Mouse (Mus musculus) neural tube, embryonic 12.5 days (tissue): ENCODE measurements around the gene Akap9. TPM values are rescaled to one million over a fixed set of nuclear protein-coding genes. Genes with fewer than 3 reads are reported as not detected.
"Not testable (repeated sequence)": the region's sequence is repeated elsewhere in the genome, so short reads cannot be mapped to it uniquely, and the experiment has no call there.

Experiments used
- ATAC-seq: fragments of 200-750 bp; cut with Nextera tagmentation; 2 replicates; pipeline ENCODE4 v1.8.0; 2017; ENCODE audit warnings: low read depth, mild to moderate bottlenecking, moderate TSS enrichment, moderate library complexity; ENCODE audit not compliant: low FRiP score
- H3K27ac ChIP-seq: fragments of 300-500 bp; sonication (generic); 2 replicates; pipeline ENCODE4 v1.5.1; 2016
- H3K27me3 ChIP-seq: fragments of 300-500 bp; sonication (generic); replicated peaks from 2 replicates; pipeline ENCODE4 v1.6.1; 2016; ENCODE audit warnings: mild to moderate bottlenecking
- H3K36me3 ChIP-seq: fragments of 300-500 bp; sonication (generic); 2 replicates; pipeline ENCODE4 v1.6.1; 2016; ENCODE audit warnings: mild to moderate bottlenecking
- H3K4me1 ChIP-seq: fragments of 300-500 bp; sonication (generic); 2 replicates; pipeline ENCODE4 v1.6.1; 2016
- H3K4me2 ChIP-seq: fragments of 300-500 bp; sonication (generic); replicated peaks from 2 replicates; pipeline ENCODE4 v1.6.1; 2016; ENCODE audit warnings: mild to moderate bottlenecking
- H3K4me3 ChIP-seq: fragments of 300-500 bp; sonication (generic); 2 replicates; pipeline ENCODE4 v1.5.1; 2016
- H3K9ac ChIP-seq: fragments of 300-500 bp; sonication (generic); 2 replicates; pipeline ENCODE4 v1.6.1; 2016; ENCODE audit warnings: mild to moderate bottlenecking
- H3K9me3 ChIP-seq: fragments of 300-500 bp; sonication (generic); 2 replicates; pipeline ENCODE4 v1.6.1; 2016; ENCODE audit warnings: mild to moderate bottlenecking
- WGBS: fragments of 180-500 bp; shearing (Covaris S2); methylation state at CpG from one replicate; pipeline ENCODE4 v1.1.7; 2016; 5-methylcytosine and 5-hydroxymethylcytosine counted together
- polyA plus RNA-seq: library from polyadenylated mRNA; unstranded; fragments of >200 nt; fragmentation: Nextera tagmentation; extraction: Ambion mirVana; gene quantifications from 2 replicates; pipeline ENCODE4 v1.2.1, GENCODE M21; 2016

The Akap9 gene
- polyA plus RNA-seq, 1 experiment from 2014 or later, result 280 TPM

DNA sequence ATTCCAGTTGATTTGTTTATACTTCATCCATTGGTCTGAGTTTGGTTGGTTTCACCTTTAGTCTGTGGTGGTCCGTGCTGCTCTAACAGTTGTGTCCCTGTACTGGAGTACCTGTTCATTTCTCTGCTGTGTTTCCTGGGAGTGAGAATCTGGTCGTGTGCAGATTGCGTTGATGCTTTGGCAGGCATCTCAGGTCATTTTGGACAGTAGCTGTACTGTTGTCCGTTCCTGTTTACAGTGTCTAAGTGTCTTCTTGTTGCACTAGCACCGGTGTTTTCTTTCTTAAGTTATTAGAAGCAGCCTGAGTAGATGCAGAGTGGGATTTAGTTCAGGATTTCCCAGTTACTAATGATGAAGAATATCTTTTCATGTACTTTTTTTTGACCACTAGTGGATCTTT is 7.4 kb downstream of the Akap9 start:
- WGBS, result 93% methylated on average over 5 of the region's 5 CpGs
- Histone ChIP-seq H3K4me1 (peaks cover 12% of the 10 kb centered on the region), H3K36me3 (peaks cover 17% of the 10 kb centered on the region), H3K27ac (no peak overlapping the region), H3K9me3 (0 out of 2 replicates have a peak, but pooled peaks cover 6% of the 10 kb centered on the region), H3K4me2 (no peak overlapping the region), H3K4me3 (no peak overlapping the region), H3K9ac (no peak overlapping the region), H3K27me3 (no peaks in the 10 kb centered on the region)
- no peak for ATAC-seq

DNA sequence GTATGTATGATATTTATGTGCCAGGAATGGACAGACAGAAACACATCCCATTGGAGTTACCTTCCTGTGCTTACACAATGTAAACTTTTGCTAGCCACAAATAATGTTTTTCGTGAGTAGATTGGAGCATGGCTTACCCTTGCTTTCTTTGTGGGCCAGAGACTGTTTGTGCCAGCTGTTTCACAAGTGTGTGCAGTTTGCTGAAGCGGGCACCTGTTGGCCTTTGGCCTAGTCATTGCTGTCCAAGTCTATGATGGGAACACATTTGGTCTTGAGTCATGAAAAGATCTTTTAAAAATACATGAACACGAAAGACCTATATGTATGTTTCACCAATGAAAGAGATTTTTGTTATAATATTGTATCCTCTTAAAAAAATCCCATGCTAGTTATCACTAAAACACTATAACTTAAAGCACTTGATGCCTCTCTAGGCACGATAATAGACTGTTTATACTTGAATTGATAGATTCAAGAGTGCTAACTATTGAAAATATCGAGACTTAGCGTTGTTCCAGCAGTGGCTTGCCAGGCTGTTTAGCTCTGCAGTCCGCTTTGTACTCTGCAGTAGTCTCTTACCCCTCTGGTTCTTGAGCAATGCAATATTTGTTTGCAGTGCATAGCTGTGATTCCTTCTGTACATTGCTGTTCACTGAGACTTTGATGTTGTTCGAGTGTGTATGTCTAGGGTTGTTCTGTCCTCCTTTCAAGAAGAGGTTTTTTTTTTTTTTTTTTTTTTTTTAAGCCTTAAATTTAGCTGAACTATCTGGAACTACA is 8.1 kb downstream of the Akap9 start:
- peaks cover 6% of the 10 kb centered on the region for H3K4me1 ChIP-seq
- no peak overlapping the region for H3K9ac ChIP-seq
- H3K27ac ChIP-seq, result no peak overlapping the region
- 94% methylated on average over 8 of the region's 8 CpGs for WGBS
- H3K36me3 ChIP-seq, result peaks cover 19% of the 10 kb centered on the region
- H3K4me3 ChIP-seq, result no peak overlapping the region
- no peaks in the 10 kb centered on the region for H3K27me3 ChIP-seq
- 0 out of 2 replicates have a peak, but pooled peaks cover 6% of the 10 kb centered on the region for H3K9me3 ChIP-seq
- H3K4me2 ChIP-seq, result no peak overlapping the region
- no peak for ATAC-seq

DNA sequence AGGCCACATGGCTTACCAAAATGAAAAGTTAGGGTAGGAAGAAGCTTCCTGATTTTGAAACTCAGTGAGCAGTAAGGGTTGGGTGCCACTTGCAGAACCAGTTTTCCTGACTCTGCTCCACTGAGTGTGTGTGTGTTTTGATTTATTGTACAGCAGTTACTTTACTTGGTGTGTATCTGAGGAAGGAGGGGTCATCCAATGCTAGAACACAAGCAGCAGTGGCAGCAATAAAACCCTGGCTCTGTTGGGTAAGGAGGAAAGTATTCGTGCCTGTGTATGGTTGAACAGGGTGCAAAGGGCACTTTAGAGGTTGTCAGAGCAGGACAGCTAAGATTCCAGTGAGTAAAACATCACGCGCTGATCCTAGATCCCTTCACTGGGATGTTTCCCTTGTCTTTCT is 11.1 kb downstream of the Akap9 start:
- Histone ChIP-seq H3K9ac (no peak overlapping the region), H3K4me1 (no peaks in the 10 kb centered on the region), H3K4me3 (no peak overlapping the region), H3K9me3 (0 out of 2 replicates have a peak, but pooled peaks cover 6% of the 10 kb centered on the region), H3K4me2 (no peak overlapping the region), H3K27me3 (no peaks in the 10 kb centered on the region), H3K27ac (no peak overlapping the region), H3K36me3 (peaks cover 24% of the 10 kb centered on the region)
- WGBS, result 89% methylated on average over 3 of the region's 3 CpGs
- ATAC-seq, result no peak

DNA sequence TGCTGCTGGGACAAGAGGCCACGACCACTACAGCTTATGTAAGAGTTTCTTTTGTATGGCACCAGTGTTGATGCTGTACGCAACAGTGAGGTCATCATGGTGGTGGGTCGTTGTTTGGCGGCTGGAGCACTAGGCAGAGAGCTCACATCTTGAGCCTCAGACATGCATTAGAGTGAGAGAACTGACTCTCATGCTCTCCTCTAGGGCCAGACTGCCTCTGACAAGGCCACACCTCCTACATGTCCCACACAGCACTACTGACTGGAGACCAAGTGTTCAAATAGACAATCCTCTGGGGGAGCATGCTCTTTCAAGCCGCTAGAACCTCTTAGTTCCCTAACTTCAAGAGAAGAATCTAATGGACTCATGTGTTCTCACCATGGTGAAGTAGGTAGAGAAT is 11.5 kb downstream of the Akap9 start:
- peaks cover 24% of the 10 kb centered on the region; the same call in 1 of the 2 replicates for H3K36me3 ChIP-seq
- H3K4me2 ChIP-seq, result no peak overlapping the region
- H3K9ac ChIP-seq, result no peak overlapping the region
- no peak overlapping the region for H3K27ac ChIP-seq
- H3K4me3 ChIP-seq, result no peak overlapping the region
- ATAC-seq, result no peak
- H3K27me3 ChIP-seq, result no peaks in the 10 kb centered on the region
- 96% methylated on average over 5 of the region's 5 CpGs for WGBS
- no peaks in the 10 kb centered on the region for H3K4me1 ChIP-seq
- 0 out of 2 replicates have a peak, but pooled peaks cover 6% of the 10 kb centered on the region for H3K9me3 ChIP-seq

DNA sequence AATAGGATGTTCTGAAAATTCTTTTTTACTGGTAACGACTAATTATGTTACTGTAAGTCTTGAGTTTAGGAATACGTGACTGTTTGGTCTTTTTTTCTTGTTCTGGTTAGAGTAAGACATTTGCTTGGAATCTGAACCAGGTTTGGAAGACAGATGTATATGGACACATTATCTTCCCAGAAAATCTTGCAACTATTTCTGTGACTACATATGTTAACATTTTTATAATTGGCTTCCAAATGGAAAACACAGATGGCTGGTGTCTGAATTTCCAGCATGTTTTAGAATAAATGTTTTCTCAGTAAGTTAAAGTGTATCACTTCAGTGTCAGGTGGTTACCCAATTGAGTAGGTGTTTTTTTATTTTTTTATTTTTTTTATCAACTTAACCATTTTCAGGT is 13.4 kb downstream of the Akap9 start:
- H3K4me3 ChIP-seq, result no peak overlapping the region
- peaks cover 24% of the 10 kb centered on the region; the same call in 1 of the 2 replicates for H3K36me3 ChIP-seq
- H3K9ac ChIP-seq, result no peak overlapping the region
- no peaks in the 10 kb centered on the region for H3K4me1 ChIP-seq
- 0 out of 2 replicates have a peak, but pooled peaks cover 6% of the 10 kb centered on the region for H3K9me3 ChIP-seq
- no peak overlapping the region for H3K4me2 ChIP-seq
- no peak overlapping the region for H3K27ac ChIP-seq
- H3K27me3 ChIP-seq, result no peaks in the 10 kb centered on the region
- ATAC-seq, result no peak
- WGBS, result 97% methylated on average over 2 of the region's 2 CpGs

DNA sequence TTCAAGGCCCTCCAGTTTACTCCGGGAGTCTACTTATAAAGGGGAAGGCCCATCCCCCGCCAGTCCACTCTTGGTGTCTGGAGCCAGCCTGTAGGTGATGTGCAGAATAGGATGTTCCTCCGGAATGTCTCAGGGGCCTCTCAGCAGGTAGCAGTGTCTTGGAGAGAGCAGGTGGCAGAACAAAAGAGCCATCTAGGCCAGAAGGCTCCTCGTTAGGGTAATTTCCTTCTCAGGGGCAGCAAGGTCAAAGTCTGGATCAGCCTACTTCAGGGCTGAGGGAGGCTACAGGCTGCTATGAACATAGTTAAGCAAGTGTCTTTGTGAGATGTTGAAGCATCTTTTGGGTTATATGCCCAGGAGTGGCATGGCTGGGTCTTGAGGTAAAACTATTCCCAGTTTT is 15.3 kb downstream of the Akap9 start:
- H3K9me3 ChIP-seq, H3K27me3 ChIP-seq, H3K4me2 ChIP-seq, H3K27ac ChIP-seq, H3K4me3 ChIP-seq, H3K9ac ChIP-seq, H3K4me1 ChIP-seq, ATAC-seq: not testable (repeated sequence)
- WGBS, result 43% methylated on average over 4 of the region's 4 CpGs
- peaks cover 24% of the 10 kb centered on the region; the same call in 1 of the 2 replicates for H3K36me3 ChIP-seq

DNA sequence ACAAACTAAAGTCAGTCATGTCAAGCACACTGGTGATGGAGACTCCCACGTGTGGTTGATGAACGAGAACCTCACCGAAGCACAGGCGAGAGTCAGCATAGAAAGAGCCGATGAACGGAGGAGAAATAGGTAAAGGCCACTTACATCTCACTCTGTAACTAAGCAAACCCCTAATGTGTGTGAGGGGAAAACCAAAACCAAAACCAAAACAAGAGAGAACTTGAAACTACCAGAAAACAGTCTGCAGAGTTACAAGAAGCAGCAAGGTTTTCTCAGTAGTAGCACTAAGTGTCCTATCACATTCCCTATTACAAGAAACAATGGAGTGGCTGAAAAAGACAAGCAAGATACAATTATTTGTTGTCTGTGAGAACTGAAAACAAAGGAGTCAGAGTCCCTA is 24.6 kb downstream of the Akap9 start:
- no peaks in the 10 kb centered on the region for H3K27me3 ChIP-seq
- H3K9me3 ChIP-seq, result no peaks in the 10 kb centered on the region
- no peak for ATAC-seq
- H3K9ac ChIP-seq, result no peak overlapping the region
- peaks cover 75% of the 10 kb centered on the region for H3K36me3 ChIP-seq
- H3K4me2 ChIP-seq, result no peak overlapping the region
- H3K27ac ChIP-seq, result no peak overlapping the region
- 96% methylated on average over 6 of the region's 6 CpGs for WGBS
- H3K4me1 ChIP-seq, result no peaks in the 10 kb centered on the region
- no peak overlapping the region for H3K4me3 ChIP-seq

DNA sequence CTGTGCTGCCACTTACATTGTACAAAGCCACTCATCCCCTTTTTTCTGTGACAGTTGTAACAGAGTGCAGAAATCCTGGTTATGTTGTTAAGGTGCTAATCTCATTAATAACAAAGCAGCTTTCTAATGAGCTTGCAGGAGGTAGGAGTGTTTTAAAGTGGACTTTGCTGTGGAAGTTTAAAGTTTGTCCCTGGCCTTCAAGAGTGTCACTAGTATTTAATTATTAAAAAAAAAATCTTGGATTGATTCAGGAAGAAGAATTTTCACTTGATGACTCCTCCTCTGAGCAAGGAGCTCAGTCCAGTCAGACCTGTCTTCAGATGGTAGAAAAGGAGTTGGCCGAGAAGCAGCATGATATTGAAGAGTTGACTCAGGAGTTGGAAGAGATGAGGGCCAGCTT is 26.7 kb downstream of the Akap9 start:
- Histone ChIP-seq H3K4me1 (no peaks in the 10 kb centered on the region), H3K9me3 (no peaks in the 10 kb centered on the region), H3K27me3 (no peaks in the 10 kb centered on the region), H3K4me3 (no peak overlapping the region), H3K9ac (no peak overlapping the region), H3K4me2 (no peak overlapping the region), H3K27ac (no peak overlapping the region), H3K36me3 (peaks cover 77% of the 10 kb centered on the region)
- ATAC-seq, result no peak
- 95% methylated on average over 1 of the region's 1 CpGs for WGBS

DNA sequence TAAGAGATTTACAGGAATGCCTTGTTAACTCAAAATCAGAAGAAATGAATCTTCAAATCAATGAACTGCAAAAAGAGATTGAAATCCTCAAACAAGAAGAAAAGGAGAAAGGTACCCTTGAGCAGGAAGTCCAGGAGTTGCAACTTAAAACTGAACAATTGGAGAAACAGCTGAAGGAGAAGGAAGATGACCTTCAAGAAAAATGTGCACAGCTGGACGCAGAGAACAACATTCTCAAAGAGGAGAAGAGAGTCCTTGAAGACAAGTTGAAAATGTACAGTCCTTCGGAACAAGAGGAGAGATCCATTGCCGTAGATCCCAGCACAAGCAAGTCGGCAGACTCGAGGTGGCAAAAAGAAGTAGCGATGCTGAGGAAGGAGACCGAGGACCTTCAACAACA is 33.4 kb downstream of the Akap9 start:
- Histone ChIP-seq H3K4me3 (no peak overlapping the region), H3K4me2 (no peak overlapping the region), H3K36me3 (peaks cover 64% of the 10 kb centered on the region), H3K9ac (no peak overlapping the region), H3K27me3 (no peaks in the 10 kb centered on the region), H3K27ac (no peak overlapping the region), H3K9me3 (no peaks in the 10 kb centered on the region), H3K4me1 (no peaks in the 10 kb centered on the region)
- ATAC-seq, result no peak
- 96% methylated on average over 7 of the region's 7 CpGs for WGBS

DNA sequence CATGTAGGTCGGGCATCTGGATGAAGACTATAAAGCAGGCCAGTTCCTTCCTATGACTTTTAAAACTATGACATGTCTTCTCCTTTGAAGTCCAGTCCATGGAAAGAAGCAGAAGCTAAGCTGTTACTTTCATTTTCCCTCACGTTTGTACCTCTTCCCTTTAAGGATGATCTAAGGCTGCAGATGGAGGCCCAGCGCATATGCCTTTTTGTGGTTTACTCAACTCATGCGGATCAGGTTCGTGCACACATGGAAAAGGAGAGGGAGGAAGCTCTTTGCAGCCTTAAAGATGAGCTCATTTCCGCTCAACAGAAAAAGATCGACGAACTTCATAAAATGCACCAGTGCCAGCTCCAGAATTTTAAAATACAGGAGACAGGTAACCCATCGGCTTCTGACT is 40.6 kb downstream of the Akap9 start:
- Histone ChIP-seq H3K9me3 (no peaks in the 10 kb centered on the region), H3K4me3 (no peak overlapping the region), H3K27ac (no peak overlapping the region), H3K27me3 (no peaks in the 10 kb centered on the region), H3K4me2 (no peak overlapping the region), H3K4me1 (no peaks in the 10 kb centered on the region), H3K36me3 (peaks cover 47% of the 10 kb centered on the region), H3K9ac (no peak overlapping the region)
- no peak for ATAC-seq
- 95% methylated on average over 9 of the region's 9 CpGs for WGBS

DNA sequence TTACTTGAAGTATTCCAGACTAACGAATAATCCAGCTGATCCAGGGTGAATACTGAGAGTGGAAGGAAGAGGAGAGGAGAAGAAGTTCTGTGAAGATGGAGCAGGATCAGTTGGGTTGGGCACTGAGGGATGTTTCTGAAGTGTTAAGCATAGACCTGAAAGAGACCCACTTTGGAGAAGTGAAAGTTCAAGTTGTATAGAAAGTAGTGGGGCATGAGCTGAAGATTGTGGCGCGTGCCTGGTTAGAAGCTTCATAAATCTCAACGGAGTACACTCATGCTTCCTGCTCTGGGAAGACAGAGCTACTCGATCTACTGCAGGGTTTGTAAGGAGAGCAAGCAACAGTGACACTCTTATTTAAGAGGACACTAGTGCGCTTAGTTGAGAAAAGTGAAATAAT is 41.3 kb downstream of the Akap9 start:
- no peaks in the 10 kb centered on the region for H3K27me3 ChIP-seq
- H3K27ac ChIP-seq, result no peak overlapping the region
- H3K9ac ChIP-seq, result no peak overlapping the region
- no peaks in the 10 kb centered on the region for H3K4me1 ChIP-seq
- no peak overlapping the region for H3K4me2 ChIP-seq
- H3K9me3 ChIP-seq, result no peaks in the 10 kb centered on the region
- no peak overlapping the region for H3K4me3 ChIP-seq
- no peak for ATAC-seq
- 96% methylated on average over 6 of the region's 6 CpGs for WGBS
- peaks cover 53% of the 10 kb centered on the region for H3K36me3 ChIP-seq

DNA sequence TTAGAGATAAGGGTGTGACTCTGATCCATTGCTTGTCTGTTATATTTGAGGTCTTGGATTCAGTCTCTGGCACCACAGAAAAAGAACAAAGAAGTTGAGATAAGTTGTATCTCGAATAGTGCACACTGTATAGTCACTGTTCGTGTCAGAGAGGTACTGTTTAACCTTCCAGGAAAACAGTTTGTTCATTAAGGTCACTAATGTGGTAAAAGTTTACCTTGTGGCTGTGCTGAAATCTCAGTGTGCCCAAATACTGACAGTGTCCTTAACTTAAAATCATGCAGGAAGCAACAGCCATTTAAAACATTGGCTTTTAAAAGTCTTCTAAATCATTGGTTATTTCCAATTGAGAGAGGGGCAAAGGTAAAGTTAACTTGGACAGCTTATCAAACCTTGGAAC is 43.1 kb downstream of the Akap9 start:
- H3K9ac ChIP-seq, result no peak overlapping the region
- H3K36me3 ChIP-seq, result peaks cover 53% of the 10 kb centered on the region
- no peaks in the 10 kb centered on the region for H3K4me1 ChIP-seq
- no peak overlapping the region for H3K27ac ChIP-seq
- WGBS, result 89% methylated on average over 2 of the region's 2 CpGs
- H3K4me3 ChIP-seq, result no peak overlapping the region
- H3K27me3 ChIP-seq, result no peaks in the 10 kb centered on the region
- no peak for ATAC-seq
- H3K4me2 ChIP-seq, result no peak overlapping the region
- H3K9me3 ChIP-seq, result no peaks in the 10 kb centered on the region

DNA sequence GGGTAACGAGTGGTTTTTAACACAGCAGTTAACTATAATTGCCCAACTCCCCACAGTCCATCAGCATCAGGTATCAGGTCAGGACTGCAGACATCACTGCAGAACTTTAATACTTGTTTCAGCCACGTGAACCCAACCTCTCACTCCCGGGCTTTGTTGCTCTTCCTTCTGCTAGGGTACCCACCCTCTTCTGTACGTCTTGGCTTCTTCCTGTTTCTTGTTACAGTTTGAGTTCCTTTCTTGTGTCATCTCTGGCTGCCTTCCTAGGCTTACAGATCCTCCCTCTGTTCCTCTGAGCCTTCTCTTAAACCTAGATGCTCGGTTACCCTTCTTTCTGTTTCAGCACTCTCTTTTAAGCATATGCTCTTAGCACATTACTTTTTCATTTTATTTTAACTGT is 45.9 kb downstream of the Akap9 start:
- Histone ChIP-seq H3K4me1 (no peaks in the 10 kb centered on the region), H3K27ac (no peak overlapping the region), H3K9me3 (no peaks in the 10 kb centered on the region), H3K36me3 (peaks cover 66% of the 10 kb centered on the region), H3K4me2 (no peak overlapping the region), H3K27me3 (no peaks in the 10 kb centered on the region), H3K9ac (no peak overlapping the region), H3K4me3 (no peak overlapping the region)
- ATAC-seq, result no peak
- WGBS, result 88% methylated on average over 5 of the region's 5 CpGs
